Mouse (Mus musculus): ENCODE data around the gene Gmds. TPM values are rescaled to one million over a fixed set of nuclear protein-coding genes. Genes with fewer than 3 reads are reported as not detected.

Gene Gmds
- polyA plus RNA-seq (2014; fragmentation: Illumina TruSeq; extraction: RNeasy Lipid Tissue Mini Kit (QIAGEN cat#74804)) = 15.9 TPM

DNA sequence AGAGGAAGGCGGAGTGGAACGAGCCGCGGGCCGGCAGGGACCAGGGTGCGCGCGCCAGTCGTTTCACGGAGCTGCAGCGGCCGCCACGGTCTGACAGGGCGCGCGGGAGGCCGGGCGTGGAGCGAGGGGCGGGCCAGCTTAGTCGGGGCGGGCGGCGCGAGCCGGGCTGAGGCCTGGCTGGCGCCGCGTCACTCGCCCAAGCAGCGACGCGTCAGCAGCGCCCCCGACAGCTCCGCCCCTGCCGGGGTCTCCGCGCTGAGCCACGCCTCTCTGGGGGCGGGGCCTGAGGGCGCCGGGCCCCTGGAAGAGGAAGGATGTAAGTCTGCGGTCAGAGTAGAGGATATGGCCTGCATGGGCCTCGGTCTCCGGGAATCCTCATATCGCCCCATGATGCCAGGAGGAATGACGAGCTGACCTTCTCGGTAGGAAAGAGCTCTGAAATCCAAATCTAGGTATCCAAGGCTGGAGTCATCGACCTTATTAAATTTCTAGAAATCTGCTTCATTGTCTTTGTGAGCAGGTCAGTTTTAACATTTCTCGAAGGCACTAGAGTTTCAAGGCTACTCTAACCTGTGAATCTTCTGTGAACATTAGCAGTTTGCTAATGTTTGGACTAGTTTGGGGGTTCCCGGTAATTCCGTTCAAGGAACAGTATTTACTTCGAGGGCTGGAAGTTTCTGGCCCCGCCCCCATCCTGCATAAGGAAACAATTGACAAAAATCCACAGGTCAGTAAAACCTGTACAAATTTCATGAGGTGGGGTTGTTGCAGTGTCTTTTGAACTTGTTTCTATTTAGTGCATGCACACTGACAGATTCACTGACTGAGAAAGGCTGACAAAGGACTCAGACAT, at the start of gene Gmds:
Gene Gmds, minus strand, starts transcription at position 228 of the 853 bp plus-strand sequence.

DNA sequence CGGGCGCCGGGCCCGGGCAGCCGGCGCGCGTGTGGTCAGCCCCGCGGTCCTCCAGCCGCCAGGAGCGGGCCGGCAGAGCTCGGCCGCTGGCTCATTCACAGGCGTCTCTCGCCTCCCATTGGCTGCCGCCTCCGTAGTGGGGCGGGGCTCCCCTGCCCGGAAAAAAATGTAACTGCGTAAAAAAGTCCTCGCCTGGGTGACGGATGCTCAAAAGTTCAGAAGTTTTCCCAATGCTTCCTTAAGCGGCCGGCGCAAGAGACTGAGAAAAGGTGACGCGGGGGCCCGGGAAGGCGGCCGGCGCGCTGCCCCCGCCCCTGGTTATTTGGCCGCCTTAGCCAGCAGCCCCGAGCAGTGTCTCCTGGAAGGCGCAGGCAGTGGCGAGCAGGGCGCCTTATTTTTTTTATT, 532.1 kb downstream of the Gmds start, which contains the start of gene Foxc1:
Gene Foxc1, plus strand, starts transcription at position 206 of the 405 bp plus-strand sequence.

